Mouse (Mus musculus) inflammation-experienced regulatory T-cells, adult 6 months (primary cell): ENCODE data around the gene Orc1. TPM values are rescaled to one million over a fixed set of nuclear protein-coding genes. Genes with fewer than 3 reads are reported as not detected.
A peak's percentile ranks its signal among the peaks of the same experiment; 100 is the strongest.

Experiments used
- ATAC-seq: one replicate; pipeline ENCODE4 v1.8.0; 2017
- polyA plus RNA-seq, 3 experiments: library from polyadenylated mRNA; unstranded; fragments of 100-300 nt; shearing (Covaris generic); gene quantifications; one replicate each; pipeline ENCODE4 v1.2.1; 2017

The Orc1 gene
- polyA plus RNA-seq, 3 experiments from 2014 or later, result 2.3 to 11.8 (median 3.3) TPM

- ATAC-seq, result peak; percentile 64
Observed at GRCm38 (mm10) chr4:108637721-108638120, 58.5 kb downstream of the Orc1 start.

- ATAC-seq, result peak; percentile 83
Observed at GRCm38 (mm10) chr4:108638752-108639151, 59.5 kb downstream of the Orc1 start.

- no peak for ATAC-seq
Observed at GRCm38 (mm10) chr4:108664407-108664806, 85.2 kb downstream of the Orc1 start.

Other genes with a start within 250 kb of the Orc1 start
- gene Shisal2a, start 196.1 kb upstream of the Orc1 start, polyA plus RNA-seq, result not detected
- 1 to 10 TPM in 2 of 3 experiments, under 1 TPM in 1; 0.83 to 3.8 (median 2.5) TPM for gene Gpx7, start 172.5 kb upstream of the Orc1 start, polyA plus RNA-seq
- gene Tut4, start 120.0 kb upstream of the Orc1 start, polyA plus RNA-seq, result 10 to 100 TPM; 38.3 to 97.4 (median 89.2) TPM
- 10 to 100 TPM; 62.9 to 75.8 (median 66.2) TPM for gene Prpf38a, start 87 bp upstream of the Orc1 start, polyA plus RNA-seq
- 10 to 100 TPM; 24.1 to 37.9 (median 35.3) TPM for gene Cc2d1b, start 40.5 kb downstream of the Orc1 start, polyA plus RNA-seq
- not detected for gene 3110021N24Rik, start 140.2 kb downstream of the Orc1 start, polyA plus RNA-seq
- under 1 TPM; 0.71 to 0.83 (median 0.72) TPM for gene Zfyve9, start 201.4 kb downstream of the Orc1 start, polyA plus RNA-seq